Mouse (Mus musculus) embryonic fibroblast, embryonic 13.5 days (primary cell): Measurements from ENCODE around the gene Banf1. TPM values are rescaled to one million over a fixed set of nuclear protein-coding genes. Genes with fewer than 3 reads are reported as not detected.
"Not testable (repeated sequence)": the region's sequence is repeated elsewhere in the genome, so short reads cannot be mapped to it uniquely, and the experiment has no call there.

Source experiments
- H3K27ac ChIP-seq: 2 replicates; pipeline ENCODE4 v1.5.1; 2012; ENCODE audit warnings: low read length, control low read depth, inconsistent platforms; ENCODE audit not compliant: insufficient read depth
- H3K4me1 ChIP-seq: 2 replicates; pipeline ENCODE4 v1.6.1; 2011; ENCODE audit warnings: low read length; ENCODE audit not compliant: control insufficient read depth, insufficient read depth
- H3K4me3 ChIP-seq: 2 replicates; pipeline ENCODE4 v1.5.1; 2011; ENCODE audit warnings: mild to moderate bottlenecking, control low read depth, low read length; ENCODE audit not compliant: insufficient read depth
- CTCF ChIP-seq: IDR thresholded peaks from 2 replicates; pipeline ENCODE4 v1.5.1; 2011; ENCODE audit warnings: mild to moderate bottlenecking, control low read depth, low read length, moderate library complexity, borderline replicate concordance; ENCODE audit not compliant: insufficient read depth
- POLR2A ChIP-seq: IDR thresholded peaks from 2 replicates; pipeline ENCODE4 v1.6.1; 2011; ENCODE audit warnings: low read depth, mild to moderate bottlenecking, control low read depth, low read length, moderate library complexity
- polyA plus RNA-seq: library from polyadenylated mRNA; stranded (reverse); fragments of >200 nt; gene quantifications from 2 replicates; pipeline ENCODE4 v1.2.4, GENCODE M21; 2011; ENCODE audit warnings: low read depth; ENCODE audit not compliant: missing spikeins, insufficient read length

The Banf1 gene
- polyA plus RNA-seq, 1 experiment: 154 TPM

DNA sequence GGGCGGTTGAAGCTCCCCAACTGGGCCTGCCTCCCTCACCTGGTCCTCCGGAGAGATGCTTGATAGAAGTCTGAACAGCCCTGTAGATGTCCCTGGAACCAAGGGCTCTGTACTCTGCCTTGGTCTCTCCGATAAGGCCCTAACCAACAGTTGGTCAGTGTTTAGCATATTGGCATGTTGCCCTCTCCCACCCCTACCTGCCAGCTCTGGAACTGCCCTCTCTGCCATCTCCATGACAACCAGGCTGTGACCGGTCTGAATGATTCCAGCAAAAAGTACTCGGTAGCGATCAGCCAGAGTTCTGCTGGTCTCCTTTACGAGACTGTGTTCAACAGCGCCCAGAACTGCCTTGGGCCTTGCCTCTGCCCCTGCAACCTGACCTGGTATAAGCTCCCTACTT, 35.3 kb upstream of the Banf1 start, which contains the start of gene Tsga10ip:
Gene Tsga10ip, minus strand, starts transcription at position 234 of the 400 bp plus-strand sequence.
- no peak within 1 kb of the TSS for H3K4me3 ChIP-seq
- peaks cover 4% of the 10 kb centered on the region; the same call in 1 of the 2 replicates for H3K4me1 ChIP-seq
- no peak for TF ChIP-seq CTCF
- no peak for TF ChIP-seq POLR2A
- H3K27ac ChIP-seq: no peak within 1 kb of the TSS

DNA sequence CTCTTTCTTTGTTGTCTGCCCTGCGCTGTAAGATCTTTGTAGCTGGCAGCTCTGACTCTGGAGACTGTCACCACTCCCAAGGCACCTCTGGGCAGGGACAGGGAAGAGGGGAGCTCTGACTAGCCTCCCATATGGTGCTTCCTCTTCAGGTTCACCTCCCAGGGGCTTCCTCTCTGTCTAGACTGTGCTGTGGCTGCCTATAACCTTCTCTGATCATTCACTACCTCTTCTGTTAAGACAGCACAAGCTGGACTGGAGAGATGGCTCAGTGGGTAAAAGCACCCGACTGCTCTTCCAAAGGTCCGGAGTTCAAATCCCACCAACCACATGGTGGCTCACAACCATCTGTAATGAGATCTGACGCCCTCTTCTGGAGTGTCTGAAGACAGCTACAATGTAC, 34.1 kb upstream of the Banf1 start:
- not testable (repeated sequence) for H3K4me3 ChIP-seq, H3K27ac ChIP-seq, H3K4me1 ChIP-seq

DNA sequence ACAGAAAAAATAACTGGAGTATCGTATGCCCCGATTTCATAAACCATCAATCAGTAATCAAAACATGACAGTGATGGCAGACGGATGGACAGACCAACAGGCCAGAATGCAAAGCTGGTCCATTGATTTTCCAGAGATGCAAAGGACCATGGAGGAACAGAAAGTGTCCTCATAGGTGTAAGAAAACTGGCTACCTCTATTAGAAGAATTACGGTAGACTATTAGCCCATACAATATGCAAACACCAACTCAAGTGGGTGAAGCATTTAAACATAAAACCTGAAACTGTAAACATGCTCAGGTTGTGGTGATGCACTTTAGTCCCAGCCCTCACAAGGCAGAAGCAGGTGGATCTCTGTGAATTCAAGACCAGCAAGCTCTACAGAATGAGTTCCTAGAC, 28.4 kb upstream of the Banf1 start:
- no peak overlapping the region for H3K27ac ChIP-seq
- H3K4me3 ChIP-seq: no peak overlapping the region
- H3K4me1 ChIP-seq: no peaks in the 10 kb centered on the region
- TF ChIP-seq CTCF: no peak
- no peak for TF ChIP-seq POLR2A

DNA sequence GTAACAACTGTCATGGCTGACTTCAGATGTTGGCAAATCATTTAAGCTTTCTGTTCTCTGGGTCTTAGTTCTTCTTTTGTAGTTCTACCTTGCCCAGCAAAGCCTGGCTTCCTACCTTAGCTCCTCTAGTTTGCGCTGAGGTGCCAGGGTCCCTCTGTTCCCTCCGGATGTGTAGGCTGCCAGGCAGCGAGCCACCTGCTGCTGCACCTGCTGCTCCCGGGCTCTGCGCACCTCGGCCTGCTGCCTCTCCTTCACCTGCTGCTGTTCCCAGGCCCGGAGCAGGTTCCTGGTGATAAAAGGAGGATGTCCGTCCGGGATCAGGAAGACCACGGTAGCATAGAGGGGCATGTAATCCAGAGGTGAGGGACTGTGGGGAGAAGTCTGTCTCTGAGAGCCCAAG, 27.2 kb upstream of the Banf1 start:
- no peaks in the 10 kb centered on the region for H3K4me1 ChIP-seq
- H3K4me3 ChIP-seq: no peak overlapping the region
- TF ChIP-seq POLR2A (no peak), CTCF (no peak)
- H3K27ac ChIP-seq: no peak overlapping the region

DNA sequence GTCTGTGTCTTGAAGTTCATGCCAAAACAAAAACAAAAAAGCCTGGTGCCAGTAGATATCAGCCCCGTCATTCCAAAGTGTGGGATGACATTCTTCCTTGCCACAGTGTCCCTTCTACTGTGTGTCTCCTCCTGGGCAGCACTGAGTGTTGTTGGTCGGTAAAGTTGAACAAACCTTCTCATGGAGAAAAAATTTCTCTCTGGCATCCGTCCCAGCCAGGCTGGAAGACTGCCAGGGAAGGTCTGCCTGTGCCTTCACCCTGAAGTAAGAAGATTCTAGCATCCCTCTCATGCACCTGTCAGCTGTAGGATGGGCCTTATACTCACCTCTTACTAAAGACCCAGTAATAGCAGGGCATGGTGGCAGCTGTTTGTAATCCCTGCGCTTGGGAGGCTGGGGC, 25.9 kb upstream of the Banf1 start:
- Histone ChIP-seq H3K27ac (no peak overlapping the region), H3K4me3 (no peak overlapping the region), H3K4me1 (no peaks in the 10 kb centered on the region)
- TF ChIP-seq POLR2A (no peak), CTCF (no peak)

DNA sequence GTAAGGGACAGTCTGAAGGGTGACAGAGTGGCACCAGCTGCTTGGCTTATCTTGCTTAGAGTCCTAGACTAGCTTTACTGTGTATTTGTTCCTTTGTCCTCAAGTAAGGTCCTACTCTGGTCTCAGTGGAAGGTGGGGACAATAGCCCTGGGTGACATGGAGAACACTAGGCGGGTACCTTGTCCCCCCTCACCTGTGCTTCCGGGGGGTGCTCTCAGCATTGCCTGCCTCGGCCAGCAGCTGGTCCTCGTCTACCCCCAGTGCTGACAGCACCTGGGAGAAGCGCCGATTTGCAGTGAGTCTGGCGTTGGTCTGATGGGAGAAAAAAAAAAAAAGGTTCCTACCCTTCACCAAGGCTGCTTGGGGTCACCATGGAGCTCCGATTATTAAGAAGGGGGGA, 23.4 kb upstream of the Banf1 start:
- no peak overlapping the region for H3K27ac ChIP-seq

DNA sequence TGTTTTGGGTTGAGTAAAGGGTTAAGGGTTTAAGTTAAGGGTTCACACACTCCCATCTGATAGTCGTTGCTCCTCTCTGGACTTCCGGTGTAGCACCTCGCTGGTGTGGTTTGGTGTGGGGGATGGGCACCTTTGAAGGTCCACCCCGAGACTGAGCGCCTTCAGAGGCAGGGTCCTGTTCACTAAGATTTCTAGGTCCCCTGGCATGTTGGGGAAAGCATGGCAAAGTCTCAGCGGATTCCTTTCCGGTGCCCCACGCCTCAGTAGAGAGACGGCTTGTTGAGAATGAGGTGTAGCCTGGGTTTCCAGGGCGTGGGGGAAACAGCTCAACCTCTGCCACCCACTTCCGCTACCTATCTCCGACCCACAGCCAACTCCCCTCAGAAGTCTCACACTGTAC, 22.7 kb upstream of the Banf1 start:
- TF ChIP-seq POLR2A (peak; percentile 54; the same call in 1 of the 2 replicates), CTCF (no peak)
- H3K27ac ChIP-seq: no peak overlapping the region
- no peaks in the 10 kb centered on the region for H3K4me1 ChIP-seq
- peak overlapping the region; percentile 81 for H3K4me3 ChIP-seq

More for the DNA sequence above, 23.4 kb upstream of the Banf1 start:
- H3K4me1 ChIP-seq: no peaks in the 10 kb centered on the region
- TF ChIP-seq POLR2A (no peak), CTCF (no peak)
- 0 out of 2 replicates have a peak overlapping the region, but pooled peaks have one; percentile 81 for H3K4me3 ChIP-seq

DNA sequence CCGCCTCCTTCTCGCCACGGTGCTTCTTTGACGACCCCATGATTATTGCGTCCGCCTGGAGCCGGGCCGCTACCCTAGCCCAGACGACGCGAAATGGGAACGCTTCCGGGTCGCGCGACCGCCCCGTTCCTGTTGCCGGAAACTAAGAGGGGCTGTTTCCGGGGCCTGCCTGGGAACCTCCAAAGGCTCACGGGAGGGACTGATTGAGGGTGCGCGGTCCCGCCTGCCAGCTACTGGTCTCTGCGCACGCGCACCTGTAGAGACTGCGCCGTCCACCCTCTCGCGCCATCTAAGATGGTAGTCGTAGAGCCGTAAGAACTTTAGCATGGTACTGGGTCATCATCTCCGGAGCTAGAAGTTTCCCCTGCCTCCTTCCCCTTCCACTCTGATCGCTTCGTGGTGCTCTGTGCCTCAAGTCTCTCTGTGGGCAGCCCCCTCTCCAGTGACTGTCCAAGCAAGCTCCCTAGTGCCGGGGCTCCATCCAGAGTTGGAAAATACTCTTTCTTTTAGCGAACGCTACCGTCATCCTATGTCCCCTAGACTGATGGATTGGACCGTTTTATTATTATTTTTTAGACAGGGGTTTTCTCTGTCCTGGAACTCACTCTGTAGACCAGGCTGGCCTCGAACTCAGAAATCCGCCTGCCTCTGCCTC, 21.7 kb upstream of the Banf1 start, which contains the start of gene Sart1:
Gene Sart1, minus strand, starts transcription at position 116 of the 655 bp plus-strand sequence.
- TF ChIP-seq CTCF (no peak), POLR2A (peak; percentile 98)

DNA sequence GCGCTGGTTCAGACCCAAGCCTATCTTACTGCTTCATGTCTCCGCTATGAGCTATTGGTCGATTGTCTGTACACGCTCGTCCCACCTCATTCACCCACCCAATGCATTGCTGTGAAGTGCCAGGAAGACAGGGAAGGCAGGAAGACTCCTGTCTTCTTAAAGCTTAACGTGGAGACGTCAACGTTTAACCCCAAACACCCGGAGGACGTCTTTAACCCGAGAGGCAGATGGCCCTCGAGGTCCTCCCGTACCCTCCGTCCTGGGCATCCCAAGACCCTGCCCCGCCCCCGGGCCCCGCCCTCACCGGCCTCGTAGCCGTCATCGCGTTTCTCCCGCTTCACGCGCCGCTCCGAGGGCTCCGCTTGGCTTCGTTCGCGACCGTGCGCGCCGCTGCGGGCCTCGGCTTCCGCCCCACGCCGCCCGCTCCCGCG, 21.1 kb upstream of the Banf1 start:
- Histone ChIP-seq H3K4me3 (peak overlapping the region; percentile 82), H3K4me1 (no peaks in the 10 kb centered on the region), H3K27ac (peak overlapping the region; percentile 36)
- TF ChIP-seq CTCF (no peak), POLR2A (0 out of 2 replicates have a peak, but pooled peaks have one; percentile 3)

More for the DNA sequence above, 21.7 kb upstream of the Banf1 start, which contains the start of gene Sart1:
- Histone ChIP-seq H3K4me3 (peak within 1 kb of the TSS; percentile 82), H3K4me1 (no peaks in the 10 kb centered on the region), H3K27ac (peak within 1 kb of the TSS; percentile 53)

DNA sequence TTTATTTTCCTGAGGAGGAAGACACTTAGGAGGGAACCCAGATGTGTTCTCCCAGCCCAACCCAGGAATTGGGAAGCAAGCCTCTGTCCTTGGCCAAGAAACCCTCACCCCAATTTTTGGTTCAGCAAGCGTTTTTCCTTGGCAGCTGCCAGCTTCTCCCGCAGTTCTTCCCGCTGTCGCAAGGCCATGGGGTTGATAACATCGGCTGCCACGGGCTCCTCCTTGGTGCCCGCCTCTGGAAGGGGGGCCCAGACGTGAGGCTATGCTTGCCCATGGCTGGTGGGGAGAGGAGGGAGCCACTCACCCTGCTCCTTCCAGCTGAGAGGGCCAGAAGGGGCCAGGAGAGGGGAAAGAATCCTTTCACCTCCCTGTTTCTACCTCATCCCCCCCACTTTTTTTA, 17.7 kb upstream of the Banf1 start:
- H3K4me3 ChIP-seq: no peak overlapping the region

More for the DNA sequence above, 17.7 kb upstream of the Banf1 start:
- Histone ChIP-seq H3K4me1 (no peaks in the 10 kb centered on the region), H3K27ac (no peak overlapping the region)
- TF ChIP-seq POLR2A (no peak), CTCF (no peak)
